Mouse (Mus musculus) limb, embryonic 14.5 days (tissue): ENCODE results near the gene Tarm1. TPM values are rescaled to one million over a fixed set of nuclear protein-coding genes. Genes with fewer than 3 reads are reported as not detected.

Experiments used
- ATAC-seq: fragments of 200-750 bp; cut with Nextera tagmentation; 2 replicates; pipeline ENCODE4 v1.8.0; 2017; ENCODE audit warnings: low read depth, moderate number of reproducible peaks, moderate TSS enrichment; ENCODE audit not compliant: low FRiP score
- DNase-seq: peaks from one replicate; pipeline ENCODE4 v3.0.0-alpha.2; 2015; ENCODE audit warnings: low spot score
- H3K27ac ChIP-seq: fragments of 300-500 bp; sonication (generic); replicated peaks from 2 replicates; pipeline ENCODE4 v1.5.1; 2014; ENCODE audit warnings: low read depth, mild to moderate bottlenecking, low read length, moderate library complexity, mixed read lengths
- H3K27me3 ChIP-seq: fragments of 300-500 bp; sonication (generic); 2 replicates; pipeline ENCODE4 v1.6.1; 2014; ENCODE audit warnings: low read length, mixed read lengths; ENCODE audit not compliant: control insufficient read depth, insufficient read depth
- H3K36me3 ChIP-seq: fragments of 300-500 bp; sonication (generic); 2 replicates; pipeline ENCODE4 v1.6.1; 2014; ENCODE audit warnings: mild to moderate bottlenecking, low read length, moderate library complexity, mixed read lengths; ENCODE audit not compliant: control insufficient read depth, insufficient read depth
- H3K4me1 ChIP-seq: fragments of 300-500 bp; sonication (generic); 2 replicates; pipeline ENCODE4 v1.6.1; 2014; ENCODE audit warnings: antibody characterized with exemption, low read length, mixed read lengths; ENCODE audit not compliant: control insufficient read depth, insufficient read depth
- H3K4me2 ChIP-seq: fragments of 300-500 bp; sonication (generic); replicated peaks from 2 replicates; pipeline ENCODE4 v1.6.1; 2014; ENCODE audit warnings: low read depth, mild to moderate bottlenecking, low read length, moderate library complexity; ENCODE audit not compliant: severe bottlenecking
- H3K4me3 ChIP-seq: fragments of 300-500 bp; sonication (generic); replicated peaks from 2 replicates; pipeline ENCODE4 v1.5.1; 2014; ENCODE audit warnings: low read length
- H3K9ac ChIP-seq: fragments of 300-500 bp; sonication (generic); 2 replicates; pipeline ENCODE4 v1.6.1; 2014; ENCODE audit warnings: mild to moderate bottlenecking, low read depth, low read length, moderate library complexity; ENCODE audit not compliant: severe bottlenecking
- H3K9me3 ChIP-seq: fragments of 300-500 bp; sonication (generic); 2 replicates; pipeline ENCODE4 v1.6.1; 2016; ENCODE audit warnings: low read length; ENCODE audit not compliant: control insufficient read depth
- POLR2A ChIP-seq: fragments of 200-500 bp; IDR thresholded peaks from 2 replicates; pipeline ENCODE4 v1.8.0; 2012; ENCODE audit warnings: inconsistent platforms, mild to moderate bottlenecking, moderate library complexity, borderline replicate concordance; ENCODE audit not compliant: insufficient read depth, insufficient read length; ENCODE audit errors: extremely low read depth
- WGBS: fragments of 180-500 bp; shearing (Covaris S2); extraction: QIAGEN DNeasy Blood & Tissue Kit; methylation state at CpG from one replicate; pipeline ENCODE4 v1.1.7; 2014; 5-methylcytosine and 5-hydroxymethylcytosine counted together
- polyA plus RNA-seq, 2 experiments: library from polyadenylated mRNA; depleted of rRNA in 1 of 2; stranded (reverse) in 1 of 2; unstranded in 1 of 2; fragments of >200 nt; fragmentation: Nextera tagmentation in 1 of 2; extraction: Ambion mirVana in 1 of 2; gene quantifications; 2 replicates each; pipeline versions ENCODE4 v1.2.1 to v1.2.3; 2012 to 2014

Tarm1 gene
- polyA plus RNA-seq (2012; rRNA removed) (0.48 and 0.65 TPM in 2 replicates), polyA plus RNA-seq (2014; fragmentation: Nextera tagmentation; extraction: Ambion mirVana) (0.80 and 0.92 TPM in 2 replicates)

DNA sequence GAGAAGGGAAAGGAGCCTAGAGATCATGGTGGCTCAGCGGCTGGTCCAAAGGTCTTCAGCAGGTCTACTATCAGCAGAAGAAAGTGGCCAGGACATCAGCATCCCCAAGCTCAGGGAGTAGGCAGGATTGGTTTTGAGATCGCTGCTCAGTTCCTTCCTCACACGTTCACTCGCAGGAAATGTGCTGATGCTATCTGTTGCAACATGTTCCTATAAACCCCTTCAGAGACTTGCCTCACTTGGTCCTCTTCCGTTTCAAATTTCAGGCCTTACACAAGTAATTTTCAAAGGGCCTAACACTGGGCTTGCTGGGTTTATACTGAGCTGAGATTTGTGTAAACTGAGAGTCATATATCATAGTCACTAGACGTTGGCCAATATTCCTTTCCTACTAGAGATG is at the start of gene Tarm1:
Gene Tarm1, minus strand, starts transcription at position 186 of the 400 bp plus-strand sequence.
- Histone ChIP-seq H3K9ac (no peak within 1 kb of the TSS), H3K36me3 (no peaks in the 10 kb centered on the region), H3K4me2 (no peak within 1 kb of the TSS), H3K9me3 (no peaks in the 10 kb centered on the region), H3K4me1 (no peaks in the 10 kb centered on the region), H3K27me3 (no peaks in the 10 kb centered on the region), H3K27ac (no peak within 1 kb of the TSS), H3K4me3 (no peak within 1 kb of the TSS)
- DNase-seq (no peak), ATAC-seq (no peak)
- TF ChIP-seq POLR2A: no peak
- WGBS: 79% methylated on average over 6 of the region's 6 CpGs

DNA sequence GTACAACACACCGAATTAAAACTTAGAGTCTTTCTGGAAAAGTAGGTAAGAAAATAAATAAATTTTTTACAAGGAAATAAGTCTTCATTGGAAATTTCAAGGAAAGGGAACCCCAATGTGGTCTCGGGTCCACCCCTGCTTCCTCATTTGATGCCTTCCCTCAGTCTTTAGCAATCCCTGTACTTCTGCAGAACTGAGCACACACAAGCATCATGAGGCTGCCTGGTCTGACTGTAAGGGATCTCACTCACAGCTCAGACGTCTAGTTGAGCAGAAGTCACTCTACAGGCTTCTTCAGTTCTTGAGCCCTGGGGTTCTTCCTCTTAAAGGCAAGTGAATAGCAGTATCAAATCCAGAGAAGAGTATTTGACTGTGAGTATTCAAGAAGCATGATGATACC is 3.5 kb upstream of the Tarm1 start:
- ATAC-seq (no peak), DNase-seq (no peak)
- Histone ChIP-seq H3K27me3 (no peaks in the 10 kb centered on the region), H3K9ac (no peak overlapping the region), H3K9me3 (no peaks in the 10 kb centered on the region), H3K4me1 (no peaks in the 10 kb centered on the region), H3K27ac (no peak overlapping the region), H3K36me3 (no peaks in the 10 kb centered on the region), H3K4me3 (no peak overlapping the region), H3K4me2 (no peak overlapping the region)
- TF ChIP-seq POLR2A: no peak
- WGBS: 81% methylated on average over 3 of the region's 3 CpGs

- no peak for TF ChIP-seq POLR2A
- Histone ChIP-seq H3K4me3 (no peak overlapping the region), H3K36me3 (no peaks in the 10 kb centered on the region), H3K4me1 (no peaks in the 10 kb centered on the region), H3K27me3 (no peaks in the 10 kb centered on the region), H3K9me3 (no peaks in the 10 kb centered on the region), H3K27ac (no peak overlapping the region), H3K4me2 (no peak overlapping the region), H3K9ac (no peak overlapping the region)
- 91% methylated on average over 1 of the region's 1 CpGs for WGBS
- DNase-seq (no peak), ATAC-seq (no peak)
Observed at GRCm38 (mm10) chr7:3500406-3500805, 2.0 kb downstream of the Tarm1 start.

DNA sequence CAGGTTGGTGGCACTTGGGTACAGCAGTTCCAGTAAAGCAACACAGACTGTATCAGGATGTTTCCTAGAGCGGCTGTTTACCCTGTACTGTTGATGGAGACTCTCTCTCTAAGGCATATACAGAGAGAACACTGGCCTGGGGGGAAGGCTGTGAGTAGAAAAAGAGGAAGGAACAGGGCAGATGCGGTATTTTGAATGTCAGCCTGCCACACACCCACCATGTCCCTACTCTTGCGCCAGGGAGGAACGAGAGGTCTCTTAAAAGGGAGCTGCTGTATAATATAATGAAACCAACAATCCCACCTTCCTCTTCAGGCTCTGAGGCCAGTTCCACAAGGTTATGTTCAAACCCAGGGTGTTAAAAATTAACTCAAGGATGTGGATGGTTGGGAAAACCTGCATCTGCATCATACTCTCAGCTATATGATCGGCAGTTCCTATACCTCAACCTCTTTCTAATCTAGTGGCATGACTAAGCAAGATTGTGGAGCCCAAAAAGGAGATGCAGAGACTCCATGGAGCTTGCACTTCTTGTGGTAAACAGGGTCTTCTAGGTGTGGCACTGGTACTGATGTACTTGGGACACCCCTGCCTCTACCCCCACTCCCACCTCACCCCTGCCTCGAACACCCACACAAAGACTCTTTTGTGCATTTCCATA is 20.3 kb downstream of the Tarm1 start:
- no peak overlapping the region for H3K4me3 ChIP-seq
- no peaks in the 10 kb centered on the region for H3K4me1 ChIP-seq
- ATAC-seq: no peak
- H3K27me3 ChIP-seq: no peaks in the 10 kb centered on the region
- 89% methylated on average over 6 of the region's 6 CpGs for WGBS
- H3K4me2 ChIP-seq: no peak overlapping the region
- no peak for TF ChIP-seq POLR2A
- no peak for DNase-seq
- H3K27ac ChIP-seq: no peak overlapping the region
- H3K36me3 ChIP-seq: no peaks in the 10 kb centered on the region
- H3K9ac ChIP-seq: no peak overlapping the region
- no peaks in the 10 kb centered on the region for H3K9me3 ChIP-seq

- WGBS: 74% methylated on average over 5 of the region's 5 CpGs
- H3K36me3 ChIP-seq: no peaks in the 10 kb centered on the region
- H3K9me3 ChIP-seq: no peaks in the 10 kb centered on the region
- ATAC-seq: no peak
- H3K4me1 ChIP-seq: no peaks in the 10 kb centered on the region; the same call in 1 of the 2 replicates
- no peak overlapping the region for H3K4me2 ChIP-seq
- H3K9ac ChIP-seq: no peak overlapping the region
- H3K4me3 ChIP-seq: no peak overlapping the region
- TF ChIP-seq POLR2A: no peak
- H3K27ac ChIP-seq: no peak overlapping the region
- DNase-seq: no peak
- H3K27me3 ChIP-seq: no peaks in the 10 kb centered on the region
Observed at GRCm38 (mm10) chr7:3476728-3477127, 25.7 kb downstream of the Tarm1 start.
